Mouse (Mus musculus): Measurements from ENCODE around the gene Nova2.

DNA sequence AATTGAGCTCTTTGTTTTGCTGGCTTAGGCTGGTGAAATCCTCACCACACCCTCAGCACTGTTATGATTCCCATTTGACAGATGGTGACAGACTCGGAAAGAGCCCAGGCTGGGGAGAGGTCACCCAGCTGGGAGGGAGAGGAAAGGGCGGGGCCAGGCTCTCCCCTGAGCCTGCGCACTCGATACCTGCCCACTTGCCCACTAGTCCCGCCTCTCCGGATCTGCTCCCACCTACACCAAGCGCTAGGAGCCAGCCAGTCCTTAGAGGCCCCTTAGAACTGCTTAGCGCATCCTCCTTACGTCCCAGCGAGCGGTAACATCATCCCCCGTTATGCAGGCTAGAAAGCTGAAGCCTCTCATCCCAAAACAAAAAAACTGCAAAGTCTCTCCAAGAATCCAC is 4.6 kb upstream of the Nova2 start:
- no peak for TF ChIP-seq POLR2A (IDR thresholded peaks at IDR 0.05; ENCODE audit: insufficient read length, low read depth)
- no peak for TF ChIP-seq TCF3 (IDR thresholded peaks at IDR 0.05; ENCODE audit: insufficient read length, low read depth)
- no peak for TF ChIP-seq USF1 (IDR thresholded peaks at IDR 0.05; ENCODE audit: low read depth)
- TF ChIP-seq TCF12 (IDR thresholded peaks at IDR 0.05; ENCODE audit: insufficient read depth, poor library complexity, severe bottlenecking), result no peak
- TF ChIP-seq E2F4 (IDR thresholded peaks at IDR 0.05; ENCODE audit: insufficient read depth), result no peak
